Mouse (Mus musculus): ENCODE measurements around the gene Crabp2. TPM values are rescaled to one million over a fixed set of nuclear protein-coding genes. Genes with fewer than 3 reads are reported as not detected.

Crabp2 gene
- not detected in 2 replicates for polyA plus RNA-seq (2012; rRNA removed)

GRCm38 (mm10) chr3:87948378-87949265 lies at the start of gene Crabp2:
Gene Crabp2 (plus strand): TSS chr3:87948666.

GRCm38 (mm10) chr3:87905880-87906485 lies 42.5 kb upstream of the Crabp2 start, which contains the start of gene Hdgf:
Gene Hdgf (plus strand): TSS chr3:87906321.

GRCm38 (mm10) chr3:87919336-87920108 lies 28.9 kb upstream of the Crabp2 start, which contains the start of gene Mrpl24:
Gene Mrpl24 (plus strand): TSS chr3:87919506.

GRCm38 (mm10) chr3:87930078-87930795 lies 18.2 kb upstream of the Crabp2 start, which contains the start of the genes Isg20l2 and Rrnad1:
Gene Isg20l2 (plus strand): TSS chr3:87930314.
Gene Rrnad1 (minus strand): TSS chr3:87930717.

GRCm38 (mm10) chr3:87970939-87971488 lies 22.5 kb downstream of the Crabp2 start, which contains the start of gene Nes:
Gene Nes (plus strand): TSS chr3:87971078.

GRCm38 (mm10) chr3:88000181-88000580 lies 51.7 kb downstream of the Crabp2 start, which contains the start of gene Bcan:
Gene Bcan (minus strand): TSS chr3:88000230.

Other genes with a start within 250 kb of the Crabp2 start
- gene Lrrc71, start 200.0 kb upstream of the Crabp2 start, polyA plus RNA-seq (2012; rRNA removed): 0.19 TPM in 1 of 2 replicates, not detected in the other
- 0.10 and 0.25 TPM in 2 replicates for gene Ntrk1, start 153.5 kb upstream of the Crabp2 start, polyA plus RNA-seq (2012; rRNA removed)
- 5.6 and 11.1 TPM in 2 replicates for gene Insrr, start 151.7 kb upstream of the Crabp2 start, polyA plus RNA-seq (2012; rRNA removed)
- gene Pear1, start 124.4 kb upstream of the Crabp2 start, polyA plus RNA-seq (2012; rRNA removed): 33.1 and 38.2 TPM in 2 replicates
- 0.86 TPM in 2 replicates for gene Sh2d2a, start 101.9 kb upstream of the Crabp2 start, polyA plus RNA-seq (2012; rRNA removed)
- gene Prcc, start 63.1 kb upstream of the Crabp2 start, polyA plus RNA-seq (2012; rRNA removed): 28.8 and 34.8 TPM in 2 replicates
- gene Hdgf, start 42.3 kb upstream of the Crabp2 start, polyA plus RNA-seq (2012; rRNA removed): 71.1 and 78.8 TPM in 2 replicates
- 30.3 and 34.7 TPM in 2 replicates for gene Mrpl24, start 29.2 kb upstream of the Crabp2 start, polyA plus RNA-seq (2012; rRNA removed)
- 8.5 and 10.1 TPM in 2 replicates for gene Isg20l2, start 18.4 kb upstream of the Crabp2 start, polyA plus RNA-seq (2012; rRNA removed)
- 28.7 and 33.5 TPM in 2 replicates for gene Rrnad1, start 17.9 kb upstream of the Crabp2 start, polyA plus RNA-seq (2012; rRNA removed)
- 1.5 and 1.6 TPM in 2 replicates for gene Nes, start 22.4 kb downstream of the Crabp2 start, polyA plus RNA-seq (2012; rRNA removed)
- gene Bcan, start 51.6 kb downstream of the Crabp2 start, polyA plus RNA-seq (2012; rRNA removed): 1.8 and 2.2 TPM in 2 replicates
- not detected in 2 replicates for gene Hapln2, start 78.9 kb downstream of the Crabp2 start, polyA plus RNA-seq (2012; rRNA removed)
- 2.9 and 3.4 TPM in 2 replicates for gene Gpatch4, start 94.4 kb downstream of the Crabp2 start, polyA plus RNA-seq (2012; rRNA removed)
- 60.6 and 65.0 TPM in 2 replicates for gene Naxe, start 109.8 kb downstream of the Crabp2 start, polyA plus RNA-seq (2012; rRNA removed)
- not detected in 2 replicates for gene Ttc24, start 129.6 kb downstream of the Crabp2 start, polyA plus RNA-seq (2012; rRNA removed)
- 14.6 and 15.6 TPM in 2 replicates for gene Iqgap3, start 133.3 kb downstream of the Crabp2 start, polyA plus RNA-seq (2012; rRNA removed)
- 96.8 and 113 TPM in 2 replicates for gene Mef2d, start 193.7 kb downstream of the Crabp2 start, polyA plus RNA-seq (2012; rRNA removed)